Mouse (Mus musculus): ENCODE data around the gene Mogat2.
A peak's percentile ranks its signal among the peaks of the same experiment; 100 is the strongest.

The Mogat2 gene

GRCm38 (mm10) chr7:99238417-99238816 is at the start of gene Mogat2:
Mogat2 (minus strand) TSS chr7:99238619.
- DNase-seq = no peak

GRCm38 (mm10) chr7:99287287-99287686 is 48.9 kb upstream of the Mogat2 start:
- no peak for DNase-seq

GRCm38 (mm10) chr7:99279586-99279985 is 41.2 kb upstream of the Mogat2 start:
- DNase-seq = no peak

- no peak for DNase-seq
These were observed 39.9 kb upstream of the Mogat2 start for GRCm38 (mm10) chr7:99278309-99278708.

GRCm38 (mm10) chr7:99276679-99277078 is 38.3 kb upstream of the Mogat2 start:
- no peak for DNase-seq

- no peak for DNase-seq
These were observed 36.7 kb upstream of the Mogat2 start for GRCm38 (mm10) chr7:99275131-99275530.

- DNase-seq = no peak
These were observed 33.2 kb upstream of the Mogat2 start for GRCm38 (mm10) chr7:99271630-99272029.

GRCm38 (mm10) chr7:99268951-99269945 is 30.8 kb upstream of the Mogat2 start:
- DNase-seq = peak; percentile 35

- peak; percentile 22 for DNase-seq
These were observed 30.1 kb upstream of the Mogat2 start for GRCm38 (mm10) chr7:99268506-99268900.

- peak; percentile 64 for DNase-seq
These were observed 29.6 kb upstream of the Mogat2 start for GRCm38 (mm10) chr7:99267897-99268505.

- peak; percentile 20 for DNase-seq
These were observed 29.0 kb upstream of the Mogat2 start, which contains the start of gene Map6 for GRCm38 (mm10) chr7:99267251-99267896. Map6 (plus strand) TSS chr7:99267447.

GRCm38 (mm10) chr7:99264597-99264996 is 26.2 kb upstream of the Mogat2 start:
- DNase-seq = no peak

- no peak for DNase-seq
These were observed 25.1 kb upstream of the Mogat2 start for GRCm38 (mm10) chr7:99263509-99263908.

GRCm38 (mm10) chr7:99261900-99262299 is 23.5 kb upstream of the Mogat2 start:
- no peak for DNase-seq

GRCm38 (mm10) chr7:99255006-99255405 is 16.6 kb upstream of the Mogat2 start:
- DNase-seq = no peak

- DNase-seq = no peak
These were observed 12.0 kb upstream of the Mogat2 start for GRCm38 (mm10) chr7:99250386-99250785.

- DNase-seq = no peak
These were observed 11.1 kb upstream of the Mogat2 start for GRCm38 (mm10) chr7:99249582-99249911.

- no peak for DNase-seq
These were observed 10.6 kb upstream of the Mogat2 start for GRCm38 (mm10) chr7:99248906-99249581.

GRCm38 (mm10) chr7:99248157-99248742 is 9.8 kb upstream of the Mogat2 start:
- no peak for DNase-seq

- no peak for DNase-seq
These were observed 3.7 kb upstream of the Mogat2 start for GRCm38 (mm10) chr7:99242097-99242496.

GRCm38 (mm10) chr7:99236888-99237660 is 1.3 kb downstream of the Mogat2 start:
- DNase-seq = no peak

- DNase-seq = no peak
These were observed 2.8 kb downstream of the Mogat2 start for GRCm38 (mm10) chr7:99235657-99236056.
